Mouse (Mus musculus): ENCODE results near the gene Lrrn2.

Lrrn2 gene

GRCm38 (mm10) chr1:132880161-132881005 lies at the start of gene Lrrn2:
Gene Lrrn2, plus strand, starts transcription at chr1:132880273.
- in situ Hi-C loops (cut with MseI, MboI) = no loop called here

GRCm38 (mm10) chr1:132831963-132832362 lies 48.1 kb upstream of the Lrrn2 start:
- in situ Hi-C loops (cut with MseI, MboI) = no loop called here

DNA sequence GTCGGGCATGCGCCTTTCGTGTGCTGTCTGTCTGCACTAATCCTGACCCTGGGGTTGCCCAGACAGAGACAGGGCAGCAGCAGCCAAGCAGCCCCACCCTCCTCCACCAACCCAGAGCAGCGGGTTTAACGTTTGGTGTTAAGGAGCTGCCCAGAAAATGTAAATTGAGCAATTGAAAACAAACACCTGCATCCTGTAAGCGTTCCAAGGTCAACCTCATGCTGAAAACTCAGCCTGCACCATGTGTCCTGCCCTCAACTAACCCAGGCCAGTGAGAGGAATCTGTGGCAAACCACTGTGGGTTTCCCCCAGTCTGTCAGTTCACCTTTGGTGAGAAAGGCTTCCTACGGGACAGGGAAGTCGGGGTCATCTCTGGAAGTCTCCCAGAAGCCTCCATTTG lies 46.0 kb upstream of the Lrrn2 start:
- in situ Hi-C loops (cut with MseI, MboI) = no loop called here

DNA sequence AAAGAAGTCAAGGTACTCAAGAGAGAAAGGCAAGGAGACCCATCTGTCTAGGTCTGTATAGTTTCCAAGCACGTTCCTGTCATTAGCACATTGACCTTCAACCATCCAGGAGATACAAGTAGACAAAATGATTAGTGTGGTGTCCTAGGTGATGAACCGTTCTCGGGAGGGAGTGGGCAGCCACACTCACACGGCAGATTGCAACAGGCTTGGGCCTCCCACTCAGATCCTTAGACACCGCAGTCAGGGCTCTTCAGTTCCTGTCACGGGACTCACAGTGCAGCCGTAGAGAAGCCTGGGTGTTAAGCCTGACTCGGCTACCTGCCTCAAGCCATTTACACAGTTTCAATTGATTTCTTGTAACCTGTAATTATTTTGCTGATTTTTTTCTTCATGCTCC lies 43.2 kb upstream of the Lrrn2 start:
- in situ Hi-C loops (cut with MseI, MboI) = no loop called here

GRCm38 (mm10) chr1:132837691-132838090 lies 42.4 kb upstream of the Lrrn2 start:
- in situ Hi-C loops (cut with MseI, MboI) = no loop called here

- in situ Hi-C loops (cut with MseI, MboI) = no loop called here
Measured at GRCm38 (mm10) chr1:132838371-132838770, 41.7 kb upstream of the Lrrn2 start.

DNA sequence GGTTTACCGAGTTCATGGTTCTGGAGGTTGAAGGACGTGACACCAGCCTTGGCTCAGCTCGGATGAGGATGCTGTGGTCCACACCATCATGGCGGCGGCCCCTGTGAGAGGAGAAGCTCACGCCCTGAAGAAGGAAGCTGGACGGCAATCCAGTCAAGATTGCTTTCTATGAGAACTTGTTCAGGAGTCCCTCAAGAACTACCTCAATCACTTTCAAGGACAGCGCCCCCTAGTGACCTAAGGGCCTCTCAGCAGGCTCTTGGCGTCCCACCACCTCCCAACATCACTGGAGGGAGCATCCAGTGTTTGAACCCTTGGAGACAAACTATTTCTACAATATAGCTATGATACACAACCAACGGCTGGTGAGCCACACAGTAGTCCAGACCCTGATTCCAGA lies 36.5 kb upstream of the Lrrn2 start:
- in situ Hi-C loops (cut with MseI, MboI) = no loop called here

DNA sequence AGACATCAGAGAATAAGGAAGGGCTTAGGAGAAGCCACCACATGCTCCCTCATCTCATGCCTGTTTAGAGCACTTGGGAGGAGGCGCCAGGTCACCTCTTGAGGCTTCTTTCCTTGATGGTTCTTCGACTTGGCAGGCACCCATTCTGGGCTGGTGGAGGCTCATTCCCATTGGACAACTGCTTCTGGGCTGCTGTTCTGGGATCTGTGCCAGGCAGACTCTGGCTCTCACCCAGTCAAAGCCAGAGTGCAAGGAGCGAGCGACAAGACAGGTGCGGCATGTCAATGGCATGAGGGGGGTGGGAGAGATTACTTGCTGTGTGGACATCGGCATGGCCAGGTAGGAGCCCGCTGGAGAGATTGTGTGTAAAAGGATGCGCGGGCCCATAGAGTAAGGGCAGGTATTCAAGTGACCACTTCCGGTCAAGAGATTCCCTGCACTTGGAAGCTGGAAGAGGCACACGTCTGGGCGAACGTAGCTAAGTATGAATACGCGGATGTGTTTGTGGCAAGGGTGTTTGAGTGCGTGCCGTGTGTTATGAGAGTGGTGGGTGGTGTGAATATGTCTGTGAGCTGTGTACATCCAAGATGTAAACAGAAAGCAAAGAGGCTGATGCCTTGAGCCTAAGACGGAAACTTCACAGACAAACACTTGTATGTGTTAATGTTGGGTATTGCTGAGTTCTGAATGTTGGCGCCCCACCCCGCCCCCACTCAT lies 35.8 kb upstream of the Lrrn2 start:
- in situ Hi-C loops (cut with MseI, MboI) = no loop called here

- in situ Hi-C loops (cut with MseI, MboI) = no loop called here
Measured at GRCm38 (mm10) chr1:132845766-132846165, 34.3 kb upstream of the Lrrn2 start.

DNA sequence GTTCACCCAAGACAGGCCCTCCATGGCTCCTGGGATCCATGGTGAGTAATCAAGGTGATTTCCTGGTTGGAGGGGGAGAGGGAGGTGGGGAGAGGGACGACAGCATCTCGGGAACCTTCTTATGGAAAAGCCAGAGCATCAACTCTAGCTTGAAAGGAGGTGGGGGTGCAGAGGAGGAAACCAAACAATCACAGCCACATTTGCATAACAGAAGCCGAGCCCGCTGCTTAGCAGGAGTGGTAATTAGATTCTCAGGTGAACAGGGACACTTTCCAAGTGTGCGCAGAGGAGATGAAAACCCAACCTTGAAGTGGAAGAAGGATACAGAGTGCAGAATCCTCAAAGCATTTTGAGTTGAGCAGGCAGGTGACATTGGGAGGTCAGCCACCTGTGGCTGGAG lies 29.3 kb upstream of the Lrrn2 start:
- in situ Hi-C loops (cut with MseI, MboI) = no loop called here

- in situ Hi-C loops (cut with MseI, MboI) = no loop called here
Measured at GRCm38 (mm10) chr1:132851296-132851695, 28.8 kb upstream of the Lrrn2 start.

- in situ Hi-C loops (cut with MseI, MboI) = no loop called here
Measured at GRCm38 (mm10) chr1:132851771-132852170, 28.3 kb upstream of the Lrrn2 start.

DNA sequence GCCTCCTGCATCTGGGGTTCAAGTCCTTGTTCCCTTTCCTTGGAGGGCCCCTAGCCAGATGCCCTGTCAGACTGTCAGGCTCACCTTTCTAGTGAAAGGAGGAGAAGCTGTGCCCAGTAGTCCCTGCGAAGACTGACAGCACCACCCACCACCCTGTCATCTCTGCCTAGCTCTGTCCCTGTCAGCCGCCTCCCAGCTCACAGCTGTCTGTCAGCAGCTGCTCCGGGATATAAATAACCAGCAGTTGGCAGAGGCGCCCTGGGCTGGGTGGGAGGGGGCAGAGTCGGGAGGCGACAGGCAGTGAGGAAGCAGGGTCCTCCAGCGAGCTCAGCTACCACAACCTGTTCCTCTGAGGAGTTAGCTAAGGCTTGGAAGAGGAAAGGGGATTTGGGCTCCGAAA lies 26.8 kb upstream of the Lrrn2 start:
- in situ Hi-C loops (cut with MseI, MboI) = no loop called here

GRCm38 (mm10) chr1:132858516-132859383 lies 21.3 kb upstream of the Lrrn2 start:
- in situ Hi-C loops (cut with MseI, MboI) = no loop called here

DNA sequence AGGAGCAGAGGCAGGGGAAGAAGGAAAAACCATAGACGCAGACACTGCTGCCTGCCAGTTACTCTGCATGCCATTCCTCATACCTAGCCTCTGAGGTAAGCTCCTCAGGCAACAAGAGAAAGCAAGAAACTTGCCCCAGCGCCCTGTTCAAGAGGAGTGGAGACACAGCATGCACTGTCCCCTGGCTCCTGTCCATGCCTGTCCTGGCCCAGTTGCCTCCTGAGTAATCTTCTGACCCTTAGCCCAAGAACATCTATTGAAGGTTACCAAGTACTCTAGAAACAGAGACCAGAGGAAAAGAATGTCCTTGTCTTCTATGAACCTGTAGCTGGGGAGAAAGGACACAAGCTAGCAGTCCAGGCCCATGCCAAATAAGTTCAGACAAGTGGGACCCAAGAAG lies 15.9 kb upstream of the Lrrn2 start:
- in situ Hi-C loops (cut with MseI, MboI) = no loop called here

DNA sequence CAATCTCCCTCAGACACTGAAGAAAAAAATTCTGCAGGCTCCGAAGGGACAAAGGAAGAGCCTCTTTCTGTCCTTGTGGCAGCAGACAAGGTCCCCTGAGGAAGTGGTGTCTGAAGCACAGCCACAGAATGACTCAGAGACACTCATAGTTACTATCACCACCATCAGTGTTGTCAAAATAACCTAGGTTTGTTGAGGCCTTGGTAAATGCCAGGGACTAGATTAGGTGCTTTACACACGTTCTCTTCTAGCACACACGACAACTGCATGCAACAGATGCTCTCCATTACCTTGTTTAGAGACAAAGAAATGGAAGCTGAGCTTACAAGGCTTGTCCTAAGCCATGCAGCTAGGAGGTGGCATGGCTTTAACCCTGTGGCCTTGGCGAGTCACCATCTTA lies 14.5 kb upstream of the Lrrn2 start:
- in situ Hi-C loops (cut with MseI, MboI) = no loop called here

GRCm38 (mm10) chr1:132870327-132870726 lies 9.7 kb upstream of the Lrrn2 start:
- in situ Hi-C loops (cut with MseI, MboI) = no loop called here

DNA sequence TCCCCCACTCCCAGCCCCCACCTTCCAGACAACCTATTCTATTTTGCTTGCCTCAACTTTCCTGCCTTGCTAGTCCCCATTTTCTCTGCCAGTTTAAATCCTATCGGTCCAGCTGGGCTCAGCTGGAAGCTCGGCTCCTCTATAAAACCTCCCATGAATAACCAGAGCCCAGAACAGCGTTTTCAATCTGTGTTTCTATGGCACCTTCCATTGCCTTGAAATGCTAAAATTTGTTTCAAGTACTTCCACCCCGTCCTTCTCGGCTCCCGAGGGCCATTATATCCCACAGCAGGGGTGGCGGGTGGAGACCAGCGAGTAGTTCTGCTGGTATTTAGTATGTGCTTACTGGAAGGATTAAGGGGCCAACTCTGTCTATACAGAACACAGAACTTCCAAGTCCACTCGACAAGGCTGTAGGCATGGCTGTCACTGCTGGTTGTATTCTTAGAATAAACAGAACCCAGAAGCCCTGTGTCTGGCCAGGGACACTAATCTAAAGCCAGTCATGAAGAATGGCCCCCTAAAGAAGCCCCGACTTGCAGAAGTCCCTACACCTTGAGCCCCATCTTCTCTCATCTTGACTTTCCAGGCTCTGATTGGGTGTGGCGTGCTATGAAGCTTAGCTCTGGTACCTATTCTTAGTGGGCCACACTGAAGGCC lies 992 bp upstream of the Lrrn2 start:
- in situ Hi-C loops (cut with MseI, MboI) = no loop called here

DNA sequence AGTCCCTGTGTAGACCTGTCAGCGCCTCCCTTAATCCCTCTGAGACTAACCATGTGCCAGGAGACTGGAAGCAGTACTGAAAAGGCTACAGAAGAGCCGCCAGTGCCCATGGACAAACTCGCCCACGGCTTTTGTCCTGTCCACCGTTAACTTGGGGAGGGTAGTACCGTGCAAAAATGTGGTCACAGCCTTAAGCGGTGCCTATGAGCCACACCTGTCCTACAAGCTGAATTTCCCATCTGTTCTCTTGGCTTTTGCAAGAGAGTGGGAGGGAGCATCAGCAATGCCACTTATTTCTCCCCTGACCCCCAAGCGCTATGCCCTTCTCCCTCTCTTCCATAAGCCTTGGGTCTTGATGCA lies 292 bp upstream of the Lrrn2 start:
- in situ Hi-C loops (cut with MseI, MboI) = no loop called here

DNA sequence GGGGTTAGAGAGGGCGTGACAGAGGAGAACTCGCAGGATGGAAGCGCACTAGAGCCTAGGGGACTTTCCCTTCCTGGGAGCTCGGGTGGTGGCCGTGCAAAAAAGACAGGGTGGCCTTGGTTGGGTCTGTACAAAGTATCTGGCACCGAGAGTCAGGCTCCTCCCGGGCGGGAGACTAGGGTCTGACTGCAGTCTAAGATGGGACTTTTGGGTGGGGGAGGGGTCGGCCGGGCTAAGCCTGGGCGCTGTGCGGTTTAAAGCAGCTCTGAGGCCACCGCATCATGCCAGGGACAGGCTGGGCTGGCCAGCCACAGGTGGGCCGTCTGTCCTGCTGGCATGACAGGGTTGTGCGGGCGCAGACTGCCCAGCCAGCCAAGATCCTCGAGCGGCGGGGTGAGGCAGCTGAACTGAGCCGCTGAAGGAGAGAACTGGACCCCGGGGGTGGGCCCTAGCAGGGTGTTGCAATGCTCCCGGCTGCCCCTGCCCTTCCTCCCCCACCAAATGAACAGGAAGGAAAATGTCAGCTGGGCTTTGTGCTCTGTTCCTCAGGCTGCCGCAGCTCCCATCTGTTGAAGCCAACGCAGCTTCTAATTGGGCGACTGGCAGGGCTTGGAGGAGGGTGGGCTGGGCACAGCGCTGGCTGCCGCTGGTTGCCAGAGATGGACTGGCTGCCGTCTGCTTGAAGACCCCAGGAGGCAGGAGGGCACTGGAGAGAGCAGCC lies 1.1 kb downstream of the Lrrn2 start:
- in situ Hi-C loops (cut with MseI, MboI) = no loop called here

DNA sequence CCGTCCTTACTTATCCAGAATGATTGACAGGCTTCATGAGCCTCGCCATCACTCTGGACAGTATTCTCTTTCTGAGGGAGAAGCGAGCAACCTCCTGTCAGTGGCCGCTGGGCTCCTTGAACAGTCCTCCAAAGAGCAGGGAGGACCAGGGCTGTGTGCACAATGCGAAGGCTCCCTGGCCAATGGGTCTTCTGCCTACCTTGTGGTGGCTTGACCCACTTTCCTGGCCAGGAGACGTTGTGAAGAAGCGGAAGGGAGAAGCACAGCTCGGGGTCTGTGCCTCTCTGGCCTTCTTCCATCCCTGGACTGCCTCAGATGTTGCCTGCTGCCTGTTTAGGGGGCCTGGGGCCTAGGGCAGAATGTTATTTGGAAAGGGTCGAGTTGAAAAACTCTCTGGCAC lies 1.8 kb downstream of the Lrrn2 start:
- in situ Hi-C loops (cut with MseI, MboI) = no loop called here

Measured in mouse trophoblast stem cell (cell line).